Mouse (Mus musculus) monocyte, adult 5-6 weeks (primary cell): ENCODE data around the gene Golim4. TPM values are rescaled to one million over a fixed set of nuclear protein-coding genes. Genes with fewer than 3 reads are reported as not detected.

Experiments used
- ATAC-seq: fragments of 153-309, 156-312 bp; replicated peaks from 2 replicates; pipeline ENCODE4 v1.8.0; 2017; ENCODE audit warnings: mild to moderate bottlenecking; ENCODE audit not compliant: low TSS enrichment, insufficient number of reproducible peaks, severe bottlenecking, poor library complexity, low FRiP score
- total RNA-seq: library from RNA; stranded (forward); fragments of 200-1000, 200-491, 200-594 nt; gene quantifications from 3 replicates; pipeline ENCODE4 v1.2.3, GENCODE M21; 2017

Golim4 gene
- total RNA-seq, 1 experiment from 2014 or later = 20.9 TPM

GRCm38 (mm10) chr3:75834827-75835226, 121.9 kb downstream of the Golim4 start:
- no peak for ATAC-seq

Other genes starting within 250 kb of the Golim4 start
- gene Gm29133, start 208.8 kb downstream of the Golim4 start, total RNA-seq = not detected in 3 replicates
- gene Fstl5, start 117.3 kb upstream of the Golim4 start, total RNA-seq = not detected in 3 replicates